Mouse (Mus musculus): ENCODE results near the gene Aatk. TPM values are rescaled to one million over a fixed set of nuclear protein-coding genes. Genes with fewer than 3 reads are reported as not detected.

Aatk gene
- total and polyA plus RNA-seq, 2 experiments from 2014 or later = 31.7 to 110 TPM

DNA sequence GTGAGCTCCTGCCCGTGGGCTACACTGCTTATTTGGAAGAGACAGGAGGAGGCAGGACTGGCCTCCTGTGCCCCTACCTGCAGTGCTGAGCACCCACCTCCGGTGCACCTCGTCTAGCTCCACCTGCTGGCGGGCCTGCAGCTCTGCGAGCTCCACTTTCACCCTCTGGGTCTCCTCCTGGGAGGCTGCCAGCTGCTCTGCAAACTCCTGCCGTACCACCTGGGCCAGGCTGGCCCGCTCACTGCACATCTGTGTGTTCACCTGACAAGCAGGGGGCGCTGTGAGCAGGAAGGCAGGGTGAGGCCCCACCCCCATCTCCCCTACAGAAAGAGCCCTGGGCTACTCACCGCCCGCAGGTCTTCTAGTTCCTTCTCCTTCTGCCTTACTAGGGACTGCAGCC lies 18.3 kb upstream of the Aatk start:
- H3K27ac ChIP-seq (ENCODE audit: low read depth, low read length) = no peak overlapping the region
- ATAC-seq = peak; percentile 44; the same call in 1 of the 2 replicates

DNA sequence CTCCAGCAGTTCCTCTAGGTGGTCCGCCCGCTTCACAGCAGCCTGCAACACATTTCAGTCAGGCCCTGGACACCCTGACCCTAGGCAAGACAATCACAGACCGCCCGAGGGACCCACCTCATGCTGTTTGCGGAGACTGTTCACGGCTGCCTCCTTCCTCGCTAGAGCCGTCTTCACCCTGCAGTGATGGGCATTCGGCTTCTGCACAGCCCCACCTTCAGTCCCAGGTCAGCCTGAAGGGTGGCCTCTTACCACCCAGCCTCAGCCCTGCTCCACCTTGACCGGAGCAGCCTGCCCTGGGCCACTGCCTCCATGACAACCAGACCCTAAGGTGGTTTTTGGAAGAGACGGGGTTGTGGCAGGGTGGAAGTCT lies 17.7 kb upstream of the Aatk start:
- Histone ChIP-seq H3K4me3 (ENCODE audit: low read depth, low read length) (no peak overlapping the region), H3K27ac (ENCODE audit: low read depth, low read length) (no peak overlapping the region), H3K4me1 (ENCODE audit: insufficient read depth) (no peaks in the 10 kb centered on the region), H3K4me2 (ENCODE audit: low read depth) (no peak overlapping the region), H3K36me3 (ENCODE audit: insufficient read depth) (peaks cover 56% of the 10 kb centered on the region), H3K27me3 (ENCODE audit: insufficient read depth, low read length) (no peaks in the 10 kb centered on the region), H3K9me3 (ENCODE audit: low read length) (no peaks in the 10 kb centered on the region), H3K9ac (no peak overlapping the region)
- 95% methylated on average over 11 of the region's 11 CpGs for WGBS
- DNase-seq = no peak
- no peak for TF ChIP-seq CTCF (IDR thresholded peaks at IDR 0.05; ENCODE audit: low read depth)
- no peak for ATAC-seq

More for the DNA sequence above, 18.3 kb upstream of the Aatk start:
- peaks cover 61% of the 10 kb centered on the region for H3K36me3 ChIP-seq (ENCODE audit: insufficient read depth)
- DNase-seq = peak; percentile 70
- peak; percentile 81 for TF ChIP-seq CTCF (IDR thresholded peaks at IDR 0.05; ENCODE audit: low read depth)
- H3K9ac ChIP-seq = no peak overlapping the region
- WGBS = 25% methylated on average over 10 of the region's 10 CpGs
- H3K4me3 ChIP-seq (ENCODE audit: low read depth, low read length) = no peak overlapping the region
- H3K27me3 ChIP-seq (ENCODE audit: insufficient read depth, low read length) = no peaks in the 10 kb centered on the region
- no peaks in the 10 kb centered on the region for H3K4me1 ChIP-seq (ENCODE audit: insufficient read depth)
- H3K4me2 ChIP-seq (ENCODE audit: low read depth) = no peak overlapping the region
- no peaks in the 10 kb centered on the region for H3K9me3 ChIP-seq (ENCODE audit: low read length)

DNA sequence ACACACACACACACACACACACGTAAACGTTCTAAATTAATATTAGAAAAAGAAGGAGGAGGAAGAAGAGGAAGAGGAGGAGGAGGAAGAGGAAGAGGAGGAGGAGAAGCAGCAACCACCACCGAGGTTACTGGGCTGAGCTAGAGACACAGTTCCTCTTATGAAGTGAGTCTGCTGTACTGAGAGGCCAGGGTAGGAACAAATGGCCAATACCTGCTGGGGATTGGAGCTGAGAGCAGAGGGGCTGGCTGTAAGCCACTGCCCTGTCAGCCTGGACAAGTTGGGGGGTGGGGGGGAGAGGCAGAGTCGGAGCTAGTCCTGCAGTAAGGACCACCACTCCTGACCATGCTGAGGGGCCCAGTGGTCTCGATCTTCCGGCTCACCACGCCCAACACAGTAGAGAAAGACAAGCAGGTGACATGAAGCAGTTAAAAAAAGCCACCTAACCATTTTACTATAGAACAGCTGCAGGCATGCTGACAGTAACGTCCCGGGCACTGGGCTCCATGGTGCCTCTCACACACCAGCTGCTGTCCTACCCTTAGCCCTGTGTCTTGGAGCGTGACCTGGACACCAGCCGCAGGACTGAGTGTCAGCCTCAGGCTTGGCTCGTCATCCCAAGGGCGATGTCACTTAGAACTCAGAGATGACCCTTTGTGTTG lies 17.2 kb upstream of the Aatk start:
- Histone ChIP-seq H3K36me3 (ENCODE audit: insufficient read depth) (peaks cover 52% of the 10 kb centered on the region), H3K4me3 (ENCODE audit: low read depth, low read length) (no peak overlapping the region), H3K4me2 (ENCODE audit: low read depth) (no peak overlapping the region), H3K4me1 (ENCODE audit: insufficient read depth) (no peaks in the 10 kb centered on the region), H3K27me3 (ENCODE audit: insufficient read depth, low read length) (no peaks in the 10 kb centered on the region), H3K9ac (no peak overlapping the region), H3K9me3 (ENCODE audit: low read length) (no peaks in the 10 kb centered on the region), H3K27ac (ENCODE audit: low read depth, low read length) (no peak overlapping the region)
- ATAC-seq (no peak), DNase-seq (no peak)
- TF ChIP-seq CTCF (IDR thresholded peaks at IDR 0.05; ENCODE audit: low read depth) = no peak
- 93% methylated on average over 13 of the region's 13 CpGs for WGBS

DNA sequence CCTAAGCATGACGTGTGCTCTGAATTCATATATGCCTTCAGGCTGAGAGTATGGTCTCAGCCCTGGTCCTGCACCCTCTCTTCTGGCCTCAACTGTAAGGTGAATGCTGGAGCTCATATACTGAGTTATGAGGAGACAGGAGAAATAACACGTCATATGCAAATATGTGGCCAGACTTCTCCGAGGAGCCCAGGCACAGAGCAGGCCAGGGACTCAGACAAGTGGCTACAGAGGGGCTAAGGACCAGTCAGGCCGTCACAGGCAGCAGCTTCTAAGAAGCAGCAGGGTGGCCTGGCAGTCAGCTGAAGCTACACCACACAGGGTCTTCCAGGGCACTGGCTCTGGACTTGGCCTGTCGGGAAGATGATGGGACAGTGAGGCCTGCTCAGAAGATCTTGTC lies 16.4 kb upstream of the Aatk start:
- Histone ChIP-seq H3K9me3 (ENCODE audit: low read length) (no peaks in the 10 kb centered on the region), H3K9ac (no peak overlapping the region), H3K36me3 (ENCODE audit: insufficient read depth) (peaks cover 47% of the 10 kb centered on the region), H3K4me2 (ENCODE audit: low read depth) (no peak overlapping the region), H3K4me3 (ENCODE audit: low read depth, low read length) (no peak overlapping the region), H3K27me3 (ENCODE audit: insufficient read depth, low read length) (no peaks in the 10 kb centered on the region), H3K4me1 (ENCODE audit: insufficient read depth) (no peaks in the 10 kb centered on the region), H3K27ac (ENCODE audit: low read depth, low read length) (no peak overlapping the region)
- TF ChIP-seq CTCF (IDR thresholded peaks at IDR 0.05; ENCODE audit: low read depth) = no peak
- WGBS = 87% methylated on average over 5 of the region's 5 CpGs
- DNase-seq (no peak), ATAC-seq (no peak)

DNA sequence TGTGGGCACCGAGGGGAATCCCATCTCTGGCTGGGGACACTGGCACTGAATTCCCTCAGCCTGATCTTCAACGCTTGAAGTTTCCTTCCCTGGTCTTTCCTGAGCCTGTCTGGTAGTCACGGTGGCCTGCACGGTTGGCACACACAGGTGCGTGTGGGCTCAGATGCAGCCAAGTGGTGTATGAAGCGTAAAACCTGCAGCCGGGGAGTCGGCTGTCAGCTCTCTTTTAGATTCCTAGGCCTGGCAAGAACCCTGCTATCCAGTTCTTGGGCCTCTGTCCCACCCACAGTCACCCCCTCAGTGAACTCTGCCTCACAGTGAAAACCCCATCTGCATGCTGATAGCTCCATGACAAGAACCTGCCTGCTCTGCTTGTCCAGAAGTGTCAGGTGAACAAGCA lies 13.7 kb upstream of the Aatk start:
- Histone ChIP-seq H3K4me2 (ENCODE audit: low read depth) (no peak overlapping the region), H3K36me3 (ENCODE audit: insufficient read depth) (peaks cover 22% of the 10 kb centered on the region), H3K27ac (ENCODE audit: low read depth, low read length) (no peak overlapping the region), H3K4me3 (ENCODE audit: low read depth, low read length) (no peak overlapping the region), H3K9me3 (ENCODE audit: low read length) (no peaks in the 10 kb centered on the region), H3K27me3 (ENCODE audit: insufficient read depth, low read length) (no peaks in the 10 kb centered on the region), H3K4me1 (ENCODE audit: insufficient read depth) (no peaks in the 10 kb centered on the region), H3K9ac (no peak overlapping the region)
- TF ChIP-seq CTCF (IDR thresholded peaks at IDR 0.05; ENCODE audit: low read depth) = no peak
- no peak for ATAC-seq
- WGBS = 83% methylated on average over 8 of the region's 8 CpGs
- DNase-seq = no peak

DNA sequence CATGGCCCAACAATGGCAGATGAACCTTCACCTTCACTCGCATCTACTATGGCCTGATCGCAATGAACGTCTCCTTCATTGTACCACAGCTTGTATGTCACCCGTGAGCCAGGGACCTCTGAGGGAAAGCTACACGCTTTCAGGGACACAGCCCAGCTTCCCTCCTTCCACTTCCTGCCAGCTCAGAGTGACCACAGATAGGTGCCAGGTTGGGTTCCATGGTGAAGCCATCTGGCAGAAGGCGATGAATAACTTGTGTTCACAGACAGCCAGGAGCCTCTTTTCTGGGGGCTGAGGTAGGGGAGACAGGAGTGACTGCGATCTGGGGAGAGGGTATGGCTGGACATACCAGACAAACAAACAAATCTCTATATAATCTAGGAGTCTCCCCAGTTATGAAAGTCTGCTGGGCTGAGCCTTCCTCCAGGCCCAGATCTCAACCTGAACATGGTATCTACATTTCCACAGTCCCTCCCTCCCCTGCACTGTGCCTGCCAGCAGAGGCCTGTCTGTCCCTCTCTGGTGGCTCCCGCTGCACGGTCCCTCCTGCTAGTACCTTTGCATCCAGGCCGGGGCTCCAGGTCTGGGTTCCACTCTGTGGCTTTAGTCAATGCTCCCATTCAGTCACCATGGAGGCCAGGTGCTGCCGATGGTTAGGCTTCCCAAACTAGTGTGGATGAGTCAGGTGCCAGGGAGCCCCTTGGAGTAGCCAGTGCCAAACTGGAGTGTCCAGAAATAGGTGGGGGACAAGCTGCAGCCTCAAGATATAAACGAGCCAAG lies 9.2 kb upstream of the Aatk start:
- H3K4me2 ChIP-seq (ENCODE audit: low read depth) = no peak overlapping the region
- no peak overlapping the region for H3K9ac ChIP-seq
- WGBS = 85% methylated on average over 12 of the region's 12 CpGs

DNA sequence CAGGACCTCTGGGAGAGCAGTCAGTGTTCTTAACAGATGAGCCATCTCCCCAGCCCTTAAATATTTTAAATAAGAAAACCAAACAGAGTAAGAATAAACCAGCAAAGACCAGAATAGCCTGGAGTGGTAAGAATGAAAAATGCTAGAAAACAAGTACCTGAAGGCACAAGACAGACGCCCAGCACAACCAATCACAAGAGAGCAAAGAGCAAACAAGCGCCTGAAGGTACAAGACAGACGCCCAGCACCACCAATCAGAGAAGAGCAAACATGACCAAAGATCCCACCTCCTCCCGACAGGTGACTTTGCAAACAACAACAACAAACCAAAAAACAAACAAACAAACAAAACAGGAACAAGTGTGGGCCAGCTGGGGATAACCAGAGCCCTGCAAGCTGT lies 6.9 kb upstream of the Aatk start:
- H3K27ac ChIP-seq (ENCODE audit: low read depth, low read length) = no peak overlapping the region
- no peak overlapping the region for H3K9ac ChIP-seq
- DNase-seq = no peak
- 84% methylated on average over 4 of the region's 4 CpGs for WGBS
- no peaks in the 10 kb centered on the region for H3K4me1 ChIP-seq (ENCODE audit: insufficient read depth)
- ATAC-seq = no peak
- H3K36me3 ChIP-seq (ENCODE audit: insufficient read depth) = no peaks in the 10 kb centered on the region
- no peak overlapping the region for H3K4me3 ChIP-seq (ENCODE audit: low read depth, low read length)
- no peak for TF ChIP-seq CTCF (IDR thresholded peaks at IDR 0.05; ENCODE audit: low read depth)
- H3K27me3 ChIP-seq (ENCODE audit: insufficient read depth, low read length) = no peaks in the 10 kb centered on the region
- H3K9me3 ChIP-seq (ENCODE audit: low read length) = no peaks in the 10 kb centered on the region
- no peak overlapping the region for H3K4me2 ChIP-seq (ENCODE audit: low read depth)

More for the DNA sequence above, 9.2 kb upstream of the Aatk start:
- H3K4me1 ChIP-seq (ENCODE audit: insufficient read depth) = no peaks in the 10 kb centered on the region
- H3K9me3 ChIP-seq (ENCODE audit: low read length) = no peaks in the 10 kb centered on the region
- no peaks in the 10 kb centered on the region for H3K36me3 ChIP-seq (ENCODE audit: insufficient read depth)
- no peak overlapping the region for H3K27ac ChIP-seq (ENCODE audit: low read depth, low read length)
- DNase-seq = no peak
- H3K4me3 ChIP-seq (ENCODE audit: low read depth, low read length) = no peak overlapping the region
- no peak for ATAC-seq
- no peak for TF ChIP-seq CTCF (IDR thresholded peaks at IDR 0.05; ENCODE audit: low read depth)
- no peaks in the 10 kb centered on the region for H3K27me3 ChIP-seq (ENCODE audit: insufficient read depth, low read length)
